Mouse (Mus musculus): ENCODE results near the gene Tuba4a. TPM values are rescaled to one million over a fixed set of nuclear protein-coding genes. Genes with fewer than 3 reads are reported as not detected.
A peak's percentile ranks its signal among the peaks of the same experiment; 100 is the strongest.

The Tuba4a gene
- polyA plus RNA-seq, 1 experiment from 2014 or later: 10.7 TPM

DNA sequence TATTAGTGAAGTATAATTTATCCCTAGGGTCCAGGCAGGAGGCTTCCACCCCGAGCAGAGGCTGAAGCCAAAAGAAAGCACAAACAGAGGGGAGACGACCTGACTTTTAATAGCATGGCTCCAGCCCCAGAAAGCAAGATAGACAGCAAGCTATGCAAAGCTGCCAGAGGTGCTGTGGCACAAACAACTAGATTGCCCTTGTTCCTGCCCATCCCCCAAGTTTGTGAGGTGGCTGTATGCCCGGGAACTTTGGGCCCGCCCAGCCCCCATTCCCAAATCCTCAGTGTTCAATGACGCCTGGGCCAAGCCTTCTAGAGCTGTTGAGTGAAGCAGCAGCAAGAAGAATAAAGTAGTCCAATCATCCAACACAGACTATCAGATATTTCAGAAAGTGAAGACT lies 4.8 kb downstream of the Tuba4a start:
- Histone ChIP-seq H3K27me3 (ENCODE audit: low read depth, poor library complexity, severe bottlenecking) (peaks cover 44% of the 10 kb centered on the region), H3K4me1 (peaks cover 56% of the 10 kb centered on the region), H3K36me3 (peaks cover 44% of the 10 kb centered on the region), H3K27ac (no peak overlapping the region), H3K9me3 (replicated peaks) (no peaks in the 10 kb centered on the region), H3K4me3 (no peak overlapping the region)
- DNase-seq (ENCODE audit: low spot score): no peak
- 84% methylated on average over 5 of the region's 5 CpGs for WGBS

DNA sequence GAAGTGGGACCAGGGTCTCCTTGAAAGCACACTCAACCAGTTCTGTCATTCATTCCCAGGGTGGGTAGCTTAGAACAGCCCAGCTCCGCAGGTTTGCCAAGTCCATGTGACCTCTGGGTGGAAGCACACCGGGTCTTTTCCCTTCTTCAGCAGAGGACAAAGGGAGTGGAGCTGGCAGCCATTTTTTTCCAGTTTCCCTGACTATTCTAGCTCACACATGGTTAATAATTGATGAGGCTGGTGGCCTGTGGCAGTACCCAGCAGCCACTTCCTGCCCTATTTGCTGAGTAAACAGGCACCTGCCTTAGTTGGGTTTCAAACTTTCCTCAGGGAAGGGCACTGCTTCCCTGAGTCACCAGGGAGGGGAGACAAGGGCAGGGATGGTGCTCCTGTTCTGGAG lies 5.2 kb downstream of the Tuba4a start:
- Histone ChIP-seq H3K4me3 (no peak overlapping the region), H3K9me3 (replicated peaks) (no peaks in the 10 kb centered on the region), H3K27ac (no peak overlapping the region), H3K27me3 (ENCODE audit: low read depth, poor library complexity, severe bottlenecking) (peaks cover 40% of the 10 kb centered on the region), H3K4me1 (peaks cover 56% of the 10 kb centered on the region), H3K36me3 (peaks cover 44% of the 10 kb centered on the region)
- WGBS: 78% methylated on average over 2 of the region's 2 CpGs
- DNase-seq (ENCODE audit: low spot score): no peak

DNA sequence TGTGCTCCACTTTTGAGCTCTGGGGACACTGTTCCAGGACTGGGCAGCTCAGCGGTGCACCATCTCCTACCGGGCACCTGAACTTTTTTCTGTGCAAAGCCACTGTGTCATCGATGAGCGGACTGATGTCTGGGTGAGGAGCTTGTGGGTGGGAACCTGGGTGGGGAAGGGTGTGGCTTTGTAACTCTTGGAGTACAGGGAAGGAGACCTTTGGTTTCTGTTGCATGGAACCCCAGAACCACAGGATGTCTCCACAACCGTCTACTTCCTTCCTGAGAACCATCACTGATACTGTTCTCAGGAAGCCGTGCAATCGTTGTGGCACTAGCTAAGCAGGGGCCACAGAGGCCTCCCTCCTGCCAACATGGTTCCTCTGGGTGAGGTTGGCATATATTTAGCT lies 6.6 kb downstream of the Tuba4a start:
- Histone ChIP-seq H3K27me3 (ENCODE audit: low read depth, poor library complexity, severe bottlenecking) (peaks cover 32% of the 10 kb centered on the region), H3K27ac (no peak overlapping the region), H3K36me3 (peaks cover 44% of the 10 kb centered on the region), H3K4me3 (no peak overlapping the region), H3K4me1 (peaks cover 55% of the 10 kb centered on the region), H3K9me3 (replicated peaks) (no peaks in the 10 kb centered on the region)
- no peak for DNase-seq (ENCODE audit: low spot score)
- 93% methylated on average over 7 of the region's 7 CpGs for WGBS

DNA sequence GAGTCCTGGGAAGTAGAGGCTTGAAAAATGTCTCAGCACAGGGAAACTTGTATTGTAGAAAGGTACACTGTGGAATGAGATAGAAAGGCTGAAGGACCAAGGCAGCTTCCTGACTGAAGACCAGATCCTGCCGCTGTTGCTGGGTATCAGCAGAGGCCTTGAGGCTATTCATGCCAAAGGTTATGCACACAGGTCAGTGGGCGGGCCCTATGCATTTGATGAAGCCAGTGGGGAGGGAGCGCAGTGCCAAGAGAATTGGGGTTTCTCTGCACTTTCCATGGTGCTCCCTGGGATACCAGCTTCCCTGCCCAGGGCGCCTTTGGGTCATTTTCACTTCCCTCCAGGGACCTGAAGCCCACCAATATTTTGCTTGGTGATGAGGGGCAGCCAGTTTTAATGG lies 7.1 kb downstream of the Tuba4a start:
- no peak for DNase-seq (ENCODE audit: low spot score)
- H3K9me3 ChIP-seq (replicated peaks): no peaks in the 10 kb centered on the region
- peaks cover 51% of the 10 kb centered on the region for H3K4me1 ChIP-seq
- H3K27me3 ChIP-seq (ENCODE audit: low read depth, poor library complexity, severe bottlenecking): peaks cover 27% of the 10 kb centered on the region
- peak overlapping the region; percentile 2; the same call in 1 of the 2 replicates for H3K4me3 ChIP-seq
- H3K27ac ChIP-seq: no peak overlapping the region
- peaks cover 44% of the 10 kb centered on the region for H3K36me3 ChIP-seq
- WGBS: 86% methylated on average over 4 of the region's 4 CpGs

DNA sequence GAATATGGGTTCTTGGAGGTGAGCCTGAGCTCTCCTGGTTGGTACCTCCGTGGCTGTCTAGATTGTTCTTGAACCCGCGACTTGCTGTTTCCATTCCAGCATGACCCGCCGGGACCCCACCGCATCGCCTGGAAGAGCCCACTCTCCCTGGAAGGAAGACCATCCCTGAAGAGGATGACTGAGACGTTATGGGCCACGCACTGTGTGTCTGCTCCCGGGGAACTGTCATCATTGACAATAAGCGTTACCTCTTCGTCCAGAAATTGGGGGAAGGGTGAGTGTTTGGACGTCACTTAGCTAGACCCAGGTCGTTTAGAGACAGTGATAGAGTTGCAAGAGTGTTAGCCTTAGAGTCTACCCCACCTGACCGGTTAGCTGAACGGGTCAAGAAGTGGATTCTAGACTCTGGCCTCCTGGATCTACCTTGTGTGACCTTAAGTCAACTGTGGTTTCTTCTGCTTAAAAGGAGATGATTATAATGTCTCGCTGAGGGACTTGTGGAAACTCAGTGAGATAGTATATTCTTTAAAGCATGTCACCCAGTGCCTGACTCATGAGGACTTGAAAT lies 8.4 kb downstream of the Tuba4a start:
- WGBS: 17% methylated on average over 17 of the region's 17 CpGs
- Histone ChIP-seq H3K36me3 (peaks cover 44% of the 10 kb centered on the region), H3K27me3 (ENCODE audit: low read depth, poor library complexity, severe bottlenecking) (peaks cover 14% of the 10 kb centered on the region), H3K27ac (peak overlapping the region; percentile 87), H3K9me3 (replicated peaks) (no peaks in the 10 kb centered on the region), H3K4me1 (peaks cover 51% of the 10 kb centered on the region), H3K4me3 (peak overlapping the region; percentile 79)
- DNase-seq (ENCODE audit: low spot score): no peak

DNA sequence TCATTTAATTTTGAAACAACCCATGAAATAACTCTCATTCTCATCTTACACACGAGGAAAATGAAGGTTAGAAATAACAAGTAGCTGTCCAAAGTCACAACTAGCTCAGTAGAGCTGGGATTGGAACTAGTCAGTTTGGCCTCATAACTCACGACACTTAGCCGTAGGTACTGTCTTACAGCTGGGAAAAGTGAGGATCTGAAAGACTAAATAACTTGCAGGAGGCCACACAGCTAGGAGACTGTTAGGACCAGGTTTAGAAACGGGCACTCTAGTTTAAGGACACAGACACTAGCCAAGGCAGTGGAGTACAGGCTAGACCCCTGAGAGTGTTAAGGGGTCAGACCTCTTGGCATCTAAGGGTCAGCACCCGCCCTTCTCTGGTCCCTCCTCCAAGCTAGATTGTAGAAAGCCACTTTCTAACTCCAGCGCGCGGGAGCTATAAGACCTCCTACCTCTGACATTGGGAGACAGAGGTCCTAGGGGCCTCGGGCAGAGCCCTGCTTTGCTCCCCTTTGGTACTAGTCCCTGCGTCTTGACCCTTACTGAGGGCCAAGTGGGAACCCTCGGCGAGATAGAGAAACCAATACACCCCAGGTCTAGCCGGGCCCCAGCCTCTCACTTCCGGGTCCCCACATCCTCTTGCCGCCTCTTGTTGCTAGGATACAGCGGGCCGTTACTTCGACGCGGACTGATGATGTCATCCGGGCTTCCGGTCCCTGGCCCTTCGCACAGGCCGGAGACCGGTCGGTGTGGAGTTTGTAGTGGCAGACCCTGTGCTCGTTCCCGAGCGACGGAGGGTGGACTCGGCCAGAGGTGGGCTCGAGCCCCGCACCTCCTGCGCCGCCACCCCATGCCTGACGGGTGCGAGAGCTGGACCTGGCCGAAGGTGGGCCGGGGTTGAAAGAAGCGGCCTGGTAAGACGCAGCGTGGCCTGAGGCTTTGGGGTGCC lies 9.3 kb downstream of the Tuba4a start, which contains the start of the genes Glb1l and Stk16:
Gene Glb1l (minus strand): TSS at position 678 of the 952 bp plus-strand sequence.
Gene Stk16 (plus strand): TSS at position 703 of the 952 bp plus-strand sequence.
- Histone ChIP-seq H3K27me3 (ENCODE audit: low read depth, poor library complexity, severe bottlenecking) (peaks cover 6% of the 10 kb centered on the region; the same call in 1 of the 2 replicates), H3K27ac (peak within 1 kb of the TSS; percentile 87), H3K9me3 (replicated peaks) (no peaks in the 10 kb centered on the region), H3K36me3 (peaks cover 39% of the 10 kb centered on the region), H3K4me1 (peaks cover 51% of the 10 kb centered on the region), H3K4me3 (peak within 1 kb of the TSS; percentile 79)
- 6% methylated on average over 42 of the region's 42 CpGs for WGBS
- DNase-seq (ENCODE audit: low spot score): peak; percentile 99

DNA sequence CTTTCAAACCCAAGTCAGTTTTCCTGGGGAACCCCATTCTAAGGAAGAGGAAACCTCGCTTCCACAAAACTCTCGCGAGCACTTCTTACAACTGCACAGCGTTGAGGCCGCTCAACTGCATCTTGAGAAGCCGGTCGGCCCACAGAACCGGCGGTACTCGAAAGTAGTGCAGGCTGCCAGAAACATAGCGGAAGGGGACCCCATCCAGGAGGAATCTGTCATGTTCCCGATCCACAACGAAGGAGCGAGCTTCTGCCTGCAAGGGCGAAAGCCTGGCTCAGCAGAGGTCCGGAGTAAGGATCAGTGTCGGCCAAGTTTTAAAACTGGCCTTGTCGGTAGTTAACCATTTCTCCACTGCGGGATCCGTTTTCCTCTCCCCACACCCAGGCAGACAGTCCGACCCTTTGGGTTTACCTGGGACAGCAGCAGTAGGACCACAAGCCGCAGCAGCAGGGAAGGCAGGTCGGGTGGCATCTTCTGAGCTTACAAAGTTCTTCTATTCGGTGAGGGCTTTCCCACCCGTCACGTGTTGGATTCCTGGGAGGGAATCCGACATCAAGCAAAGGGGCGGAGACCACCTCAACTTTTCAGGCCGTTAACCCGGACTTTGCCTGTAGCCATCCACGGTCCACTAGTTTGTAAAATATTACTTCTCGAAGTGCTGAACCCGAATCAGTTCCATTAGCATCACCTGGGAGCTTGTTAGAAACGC lies 10.5 kb downstream of the Tuba4a start:
- DNase-seq (ENCODE audit: low spot score): peak; percentile 50
- Histone ChIP-seq H3K9me3 (replicated peaks) (no peaks in the 10 kb centered on the region), H3K36me3 (peaks cover 26% of the 10 kb centered on the region), H3K4me3 (peak overlapping the region; percentile 79), H3K27me3 (ENCODE audit: low read depth, poor library complexity, severe bottlenecking) (peaks cover 6% of the 10 kb centered on the region; the same call in 1 of the 2 replicates), H3K27ac (peak overlapping the region; percentile 70), H3K4me1 (peaks cover 51% of the 10 kb centered on the region)
- WGBS: 15% methylated on average over 34 of the region's 34 CpGs

DNA sequence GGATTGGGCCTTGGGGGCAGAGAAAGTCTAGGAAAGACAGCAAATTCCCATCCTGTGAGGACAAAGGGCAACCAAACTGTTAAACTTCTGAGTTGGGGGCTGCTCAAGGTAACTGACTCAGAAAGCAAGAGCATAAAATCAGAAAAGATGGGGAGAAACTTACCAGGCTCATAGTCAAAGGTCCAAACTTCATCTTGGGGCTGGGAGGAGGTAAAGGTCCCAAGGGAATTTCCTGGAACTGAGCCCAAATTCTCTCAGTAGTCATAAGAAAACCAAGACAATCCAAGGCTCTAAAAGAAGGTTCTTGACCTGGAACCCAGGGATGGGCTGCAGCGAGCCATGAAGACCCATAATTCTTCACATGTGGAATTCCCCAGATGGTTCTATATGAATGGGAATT lies 18.4 kb downstream of the Tuba4a start:
- Histone ChIP-seq H3K27me3 (ENCODE audit: low read depth, poor library complexity, severe bottlenecking) (no peaks in the 10 kb centered on the region), H3K9me3 (replicated peaks) (no peaks in the 10 kb centered on the region), H3K27ac (no peak overlapping the region), H3K36me3 (peaks cover 39% of the 10 kb centered on the region), H3K4me1 (no peaks in the 10 kb centered on the region), H3K4me3 (no peak overlapping the region)
- DNase-seq (ENCODE audit: low spot score): no peak
- WGBS: 91% methylated on average over 1 of the region's 1 CpGs

DNA sequence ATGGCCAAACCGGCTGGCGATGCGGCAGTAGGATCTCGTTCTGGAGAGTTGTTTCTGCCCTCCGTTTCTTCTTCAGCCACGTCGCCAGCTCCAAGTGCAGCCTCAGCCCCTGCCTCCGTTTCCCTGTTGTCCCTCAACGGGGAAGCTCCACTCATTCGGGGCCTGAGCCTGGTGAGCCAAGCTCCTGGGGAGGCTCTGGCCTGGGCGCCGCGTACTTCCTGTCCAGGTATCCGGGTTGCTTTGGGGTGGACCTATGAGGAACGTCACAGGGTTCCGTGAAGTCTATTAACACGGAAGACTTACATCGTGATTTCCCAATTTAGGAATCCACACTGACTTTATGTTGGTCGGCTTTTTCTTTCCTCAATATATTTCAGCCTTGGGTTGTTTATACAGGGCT lies 27.2 kb downstream of the Tuba4a start:
- Histone ChIP-seq H3K4me3 (peak overlapping the region; percentile 79), H3K27ac (peak overlapping the region; percentile 85), H3K4me1 (peaks cover 19% of the 10 kb centered on the region), H3K36me3 (peaks cover 35% of the 10 kb centered on the region), H3K9me3 (replicated peaks) (no peaks in the 10 kb centered on the region), H3K27me3 (ENCODE audit: low read depth, poor library complexity, severe bottlenecking) (no peaks in the 10 kb centered on the region)
- no peak for DNase-seq (ENCODE audit: low spot score)
- WGBS: under 1% methylated on average over 19 of the region's 19 CpGs

DNA sequence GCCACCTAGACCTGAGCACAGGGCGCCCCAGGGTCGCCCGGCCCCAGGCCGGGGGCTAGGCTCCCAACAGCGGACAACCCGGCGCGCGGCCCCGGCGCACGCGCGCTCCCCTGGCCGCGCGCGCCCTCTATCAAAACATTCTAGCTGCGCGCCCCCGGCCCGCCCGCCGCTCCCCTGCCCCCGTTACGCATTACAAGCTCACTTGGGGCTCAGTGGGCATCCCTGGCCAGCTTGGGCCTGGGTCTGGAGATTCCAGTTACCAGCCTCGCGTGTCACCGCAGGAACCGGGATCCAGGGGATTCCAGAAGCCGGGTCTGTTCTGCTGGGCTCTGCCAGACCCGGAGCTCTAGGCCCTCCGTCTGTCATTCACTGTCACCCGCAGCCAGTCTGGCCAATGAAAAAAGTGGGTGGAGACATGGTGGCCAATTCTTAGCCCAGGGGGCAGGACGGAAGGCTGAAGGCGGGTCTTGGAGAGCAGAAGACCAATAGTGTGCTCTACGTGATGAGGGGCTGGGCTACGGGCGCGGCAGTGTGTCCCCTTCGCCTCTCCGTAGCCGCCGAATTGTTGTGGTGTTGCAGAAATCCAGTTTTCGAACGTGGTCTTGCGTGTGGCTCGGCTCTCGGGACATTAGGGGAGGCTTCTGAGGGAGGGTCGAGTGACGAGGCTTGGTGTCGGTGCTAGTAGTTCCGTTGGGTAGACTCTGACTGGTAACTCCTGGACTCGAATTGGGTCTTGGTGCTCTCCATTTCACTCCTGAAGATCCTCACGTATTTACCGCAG lies 27.9 kb downstream of the Tuba4a start, which contains the start of the genes Ankzf1 and Atg9a:
Gene Ankzf1 (plus strand): TSS at position 530 of the 781 bp plus-strand sequence.
Gene Atg9a (minus strand): TSS at position 575 of the 781 bp plus-strand sequence.
- Histone ChIP-seq H3K36me3 (peaks cover 35% of the 10 kb centered on the region), H3K4me3 (peak within 1 kb of the TSS; percentile 79), H3K9me3 (replicated peaks) (no peaks in the 10 kb centered on the region), H3K27me3 (ENCODE audit: low read depth, poor library complexity, severe bottlenecking) (no peaks in the 10 kb centered on the region), H3K27ac (peak within 1 kb of the TSS; percentile 85), H3K4me1 (peaks cover 19% of the 10 kb centered on the region)
- WGBS: under 1% methylated on average over 56 of the region's 56 CpGs
- peak; percentile 89 for DNase-seq (ENCODE audit: low spot score)

DNA sequence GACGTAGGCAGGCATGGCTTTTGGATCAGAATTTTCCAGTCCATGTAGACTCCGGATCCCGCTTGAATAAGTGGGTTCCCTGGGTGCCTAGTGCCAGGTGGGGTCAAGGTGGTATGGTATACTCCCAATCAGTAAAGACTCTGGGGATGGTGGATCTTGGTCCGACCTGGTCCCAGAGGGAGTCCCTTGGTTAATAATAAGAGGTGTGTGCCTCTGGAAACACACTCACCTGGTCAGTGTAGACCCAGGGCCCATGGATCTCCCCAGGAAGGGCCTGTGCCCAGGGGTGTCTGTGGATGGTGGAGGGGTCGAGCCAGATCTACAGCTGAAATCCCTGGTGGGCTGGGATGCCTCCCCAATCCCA lies 28.4 kb downstream of the Tuba4a start:
- Histone ChIP-seq H3K27me3 (ENCODE audit: low read depth, poor library complexity, severe bottlenecking) (no peaks in the 10 kb centered on the region), H3K27ac (peak overlapping the region; percentile 85), H3K4me1 (peaks cover 19% of the 10 kb centered on the region), H3K36me3 (peaks cover 35% of the 10 kb centered on the region), H3K9me3 (replicated peaks) (no peaks in the 10 kb centered on the region), H3K4me3 (peak overlapping the region; percentile 79)
- no peak for DNase-seq (ENCODE audit: low spot score)
- WGBS: 43% methylated on average over 5 of the region's 5 CpGs

DNA sequence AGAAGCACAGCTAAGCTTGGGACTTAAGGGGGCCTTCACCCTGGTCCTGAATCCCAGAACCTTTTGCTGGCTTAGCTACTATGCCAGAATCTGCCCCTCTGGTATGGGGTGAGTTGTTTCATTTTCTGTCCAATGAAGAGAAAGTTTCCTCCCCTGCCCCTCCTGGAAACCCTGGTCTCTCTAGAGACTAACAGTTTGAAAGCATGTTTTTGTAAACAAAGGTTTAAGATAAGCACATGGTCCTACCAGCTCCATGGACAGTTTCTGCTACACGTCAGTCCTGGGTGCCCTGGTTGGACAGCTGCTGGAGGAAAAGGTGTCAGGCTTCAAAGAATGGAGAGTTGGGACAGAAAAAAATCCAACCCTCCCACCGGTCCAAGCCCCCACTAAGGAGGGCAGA lies 29.1 kb downstream of the Tuba4a start:
- H3K9me3 ChIP-seq (replicated peaks): no peaks in the 10 kb centered on the region
- 49% methylated on average over 2 of the region's 2 CpGs for WGBS
- H3K36me3 ChIP-seq: peaks cover 35% of the 10 kb centered on the region
- H3K27me3 ChIP-seq (ENCODE audit: low read depth, poor library complexity, severe bottlenecking): no peaks in the 10 kb centered on the region
- peak overlapping the region; percentile 79; the same call in 1 of the 2 replicates for H3K4me3 ChIP-seq
- DNase-seq (ENCODE audit: low spot score): no peak
- no peak overlapping the region for H3K27ac ChIP-seq
- H3K4me1 ChIP-seq: peaks cover 19% of the 10 kb centered on the region

Data from limb, embryonic 10.5 days (tissue).